Mouse (Mus musculus): ENCODE data around the gene Slx4ip.
"Not testable (repeated sequence)": the region's sequence is repeated elsewhere in the genome, so short reads cannot be mapped to it uniquely, and the experiment has no call there.

Gene Slx4ip

DNA sequence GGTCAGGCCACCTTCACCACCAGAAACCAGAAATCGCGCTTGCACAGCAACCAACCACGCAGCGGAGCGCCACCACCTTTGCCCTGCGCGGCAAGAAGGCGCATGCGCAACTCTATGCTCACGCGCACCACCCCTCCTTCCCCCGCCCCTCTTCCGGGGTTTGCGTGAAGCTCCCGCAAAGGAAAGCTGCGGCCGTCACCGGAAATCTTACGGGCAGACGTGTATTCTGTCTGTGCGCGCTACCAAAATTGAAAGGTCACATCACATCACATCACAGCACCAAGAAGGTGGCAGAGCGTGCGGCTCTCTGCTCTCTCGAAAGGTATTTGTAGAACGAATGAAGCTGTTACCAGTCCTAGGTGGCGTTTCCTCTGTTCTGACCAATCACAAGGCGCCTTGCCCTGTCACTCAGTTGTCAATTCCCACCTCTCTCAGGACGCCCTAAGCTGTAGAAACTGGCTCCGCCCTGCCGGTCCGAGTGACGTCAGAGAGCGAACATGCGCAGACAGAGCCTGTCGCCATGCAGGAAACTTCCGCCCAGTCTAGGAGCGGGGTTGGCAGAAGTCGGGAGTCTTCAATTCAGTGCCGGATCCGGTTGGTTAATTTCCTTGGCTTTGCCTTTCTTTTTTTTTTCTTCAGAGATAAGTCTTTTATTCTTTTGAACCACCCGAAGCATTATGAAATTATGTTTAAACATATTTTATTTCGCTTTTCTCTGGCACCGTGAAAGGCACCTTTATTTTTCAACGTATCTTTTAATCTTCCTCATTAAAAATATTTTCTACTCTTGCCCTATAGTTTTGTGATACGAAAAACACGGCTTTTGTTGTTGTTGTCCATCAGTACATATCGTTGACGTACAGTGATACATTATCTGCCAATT lies at the start of gene Slx4ip, which contains the start of the genes AL731706.1 and Mkks:
Gene Slx4ip (plus strand): TSS at position 151 of the 883 bp plus-strand sequence.
Gene AL731706.1 (minus strand): TSS at position 322 of the 883 bp plus-strand sequence.
Gene Mkks (minus strand): TSS at position 322 of the 883 bp plus-strand sequence.
- in situ Hi-C loops (cut with MboI, MseI), result no loop called here

DNA sequence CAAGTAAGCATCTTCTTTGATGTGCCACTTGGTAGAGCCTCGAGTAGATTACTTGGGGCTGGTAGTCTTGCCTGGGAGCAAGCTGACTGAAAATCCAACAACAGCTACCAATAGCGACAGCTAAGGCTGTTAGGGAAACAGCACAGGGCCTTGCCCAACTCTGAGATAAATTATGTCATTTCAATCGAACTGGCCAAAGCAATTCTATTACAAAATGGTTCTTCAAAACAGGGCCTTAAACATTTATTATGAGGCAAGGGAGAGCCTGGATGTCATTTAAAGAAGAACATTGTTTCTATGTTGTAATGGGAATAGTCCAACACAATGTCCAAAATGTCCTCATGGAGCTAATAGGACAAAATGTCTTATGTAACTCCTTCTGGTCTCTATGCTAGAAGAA lies 40.7 kb upstream of the Slx4ip start:
- in situ Hi-C loops (cut with MboI, MseI), result no loop called here

DNA sequence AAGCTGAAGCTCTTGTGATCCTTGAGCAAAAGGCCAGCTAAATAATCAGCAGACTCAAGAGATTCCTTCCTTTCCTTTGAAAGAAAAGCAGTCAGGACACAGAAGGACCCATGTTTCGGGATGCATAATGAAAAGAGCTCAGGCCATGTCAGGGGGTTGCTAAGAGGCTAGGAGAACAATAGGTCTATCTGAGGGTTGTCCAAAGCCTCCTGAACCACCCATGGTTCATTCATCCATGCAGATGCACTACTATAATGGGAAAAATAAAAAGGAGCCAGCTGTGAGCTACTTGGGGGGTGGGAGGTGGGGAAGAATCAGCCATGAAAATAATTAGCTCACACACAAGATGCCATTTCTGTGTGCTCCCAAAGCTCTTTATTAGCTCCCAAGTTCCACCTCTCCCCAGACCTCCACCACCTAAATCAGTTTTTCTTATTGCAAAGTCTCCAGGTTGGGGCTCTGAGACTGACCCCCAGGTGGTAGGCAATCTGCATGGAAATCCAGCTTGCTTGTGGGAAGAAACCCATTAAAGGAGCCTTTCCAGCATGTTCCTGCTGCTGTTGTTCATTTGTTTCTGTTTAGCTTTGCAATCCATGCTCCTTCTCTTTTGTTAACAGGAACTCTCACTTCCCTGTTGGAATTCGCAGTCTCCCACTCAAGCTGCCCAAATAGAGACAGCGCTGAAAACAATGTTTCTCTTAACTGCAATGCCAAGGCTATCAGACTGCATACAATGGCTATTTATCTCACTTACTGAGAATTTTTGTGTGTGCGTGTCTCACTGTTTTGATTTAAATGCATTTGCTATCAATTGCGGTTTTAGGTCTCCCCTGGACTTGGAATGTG lies 36.3 kb upstream of the Slx4ip start:
- in situ Hi-C loops (cut with MboI, MseI), result no loop called here

DNA sequence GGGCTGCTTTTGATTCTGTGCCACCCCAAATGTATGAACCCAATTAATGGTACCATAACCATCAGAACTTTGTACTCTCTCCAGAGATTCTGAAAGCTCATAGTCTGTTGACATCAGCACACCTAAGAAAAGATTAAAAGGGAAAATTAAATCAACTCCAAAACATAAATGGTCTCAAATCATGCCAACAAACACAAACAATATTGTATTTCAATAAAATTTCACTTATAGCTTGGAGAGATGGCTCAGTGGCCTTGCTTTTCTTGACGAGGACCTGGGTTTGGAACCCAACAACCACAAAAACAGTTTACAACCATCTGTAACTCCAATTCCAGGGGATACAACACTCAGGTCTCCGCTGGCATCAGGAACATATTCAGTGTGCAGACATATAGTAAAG lies 5.4 kb upstream of the Slx4ip start, which contains the start of gene AL731706.2:
Gene AL731706.2 (minus strand): TSS at position 101 of the 400 bp plus-strand sequence.
- in situ Hi-C loops (cut with MboI, MseI), result no loop called here

DNA sequence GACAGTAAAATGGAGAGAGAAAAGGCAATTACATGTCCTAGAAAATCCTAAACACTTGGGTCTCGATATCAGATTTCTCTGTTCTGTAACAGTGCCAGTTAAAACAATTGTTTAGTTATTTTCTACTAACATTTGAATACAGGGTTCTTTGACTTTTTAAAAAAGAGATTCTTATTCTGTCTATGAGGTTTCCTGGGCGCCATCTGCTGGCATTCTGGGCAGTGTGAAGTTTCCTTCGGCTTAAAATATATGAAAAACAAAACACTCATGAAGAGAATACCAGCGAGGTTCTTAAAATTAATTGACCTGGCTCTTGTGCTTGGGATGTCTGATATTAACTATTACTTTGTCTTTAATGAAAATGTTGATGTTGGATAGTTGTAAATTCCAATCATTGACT lies 4.2 kb upstream of the Slx4ip start:
- in situ Hi-C loops (cut with MboI, MseI), result no loop called here

DNA sequence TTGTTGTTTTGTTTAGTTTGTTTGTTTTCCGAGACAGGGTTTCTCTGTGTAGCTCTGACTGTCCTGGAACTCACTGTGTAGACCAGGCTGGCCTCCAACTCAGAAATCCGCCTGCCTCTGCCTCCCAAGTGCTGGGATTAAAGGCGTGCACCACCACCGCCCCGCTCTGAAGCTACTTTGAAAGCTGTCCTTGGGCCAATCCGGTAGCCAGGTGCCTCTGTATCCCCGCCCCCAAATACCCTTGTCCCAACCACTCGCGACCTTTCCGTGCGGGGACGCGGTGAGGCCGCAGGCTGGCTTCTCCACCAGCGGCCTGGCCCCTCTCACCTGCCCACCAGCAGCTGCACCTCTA lies 326 bp upstream of the Slx4ip start:
- in situ Hi-C loops (cut with MboI, MseI), result not testable (repeated sequence)

DNA sequence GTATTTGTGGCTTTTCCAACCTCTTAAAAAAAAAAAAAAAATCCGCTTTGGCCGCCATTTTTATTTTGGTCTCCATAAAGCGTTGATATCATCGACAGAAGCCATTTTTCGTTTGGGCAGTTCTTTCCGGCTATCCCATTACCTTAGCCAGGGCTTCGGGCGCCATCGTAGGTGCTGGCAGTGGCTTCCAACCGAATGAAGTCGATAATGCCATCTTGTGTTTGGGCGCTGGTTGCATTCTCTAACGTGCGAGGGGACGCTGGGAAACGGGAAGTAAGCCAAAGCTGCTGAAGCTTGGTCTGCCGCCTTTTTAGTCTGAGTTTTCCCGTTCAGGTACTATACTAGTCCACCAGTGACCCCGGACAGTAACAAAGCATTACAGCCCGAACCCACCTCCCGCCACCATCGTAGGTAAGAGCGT lies 943 bp downstream of the Slx4ip start:
- in situ Hi-C loops (cut with MboI, MseI), result no loop called here

DNA sequence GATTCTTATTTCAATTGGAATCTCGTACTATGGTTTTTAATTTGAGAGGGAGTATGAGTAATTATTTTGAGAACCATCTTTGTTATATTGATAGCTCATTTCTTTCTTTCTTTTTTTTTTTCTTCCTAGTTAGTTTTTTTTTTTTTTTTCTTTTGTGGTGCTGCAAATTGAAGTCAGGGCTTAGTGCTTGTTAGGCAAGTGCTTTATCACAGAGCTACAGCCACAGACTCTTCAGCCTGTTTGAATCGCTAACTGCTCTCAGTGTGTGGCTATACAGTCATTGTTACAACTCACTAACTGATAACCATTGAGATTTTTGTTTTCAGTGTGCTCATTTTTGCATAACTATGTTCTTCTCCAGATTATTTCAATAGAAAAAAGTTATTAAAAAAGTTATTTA lies 3.5 kb downstream of the Slx4ip start:
- in situ Hi-C loops (cut with MboI, MseI), result no loop called here

DNA sequence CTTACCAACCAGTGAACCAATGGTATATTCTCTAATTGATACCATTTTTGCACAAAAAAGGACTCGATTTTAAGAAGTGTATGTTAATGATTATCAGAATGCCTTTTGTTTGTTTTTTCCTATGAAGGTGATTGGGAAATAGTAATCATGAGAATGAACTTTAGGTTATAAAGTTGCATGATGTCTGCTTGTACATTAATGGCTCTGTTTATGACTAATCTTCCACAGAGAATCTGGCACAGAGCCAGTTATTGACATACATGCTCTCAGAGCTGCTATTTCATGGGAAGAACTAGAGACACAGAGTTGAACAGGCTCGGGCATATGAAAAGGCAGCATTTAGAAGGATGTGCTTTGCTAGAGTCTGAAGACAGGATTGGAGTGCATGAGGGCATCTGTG lies 5.1 kb downstream of the Slx4ip start:
- in situ Hi-C loops (cut with MboI, MseI), result no loop called here

DNA sequence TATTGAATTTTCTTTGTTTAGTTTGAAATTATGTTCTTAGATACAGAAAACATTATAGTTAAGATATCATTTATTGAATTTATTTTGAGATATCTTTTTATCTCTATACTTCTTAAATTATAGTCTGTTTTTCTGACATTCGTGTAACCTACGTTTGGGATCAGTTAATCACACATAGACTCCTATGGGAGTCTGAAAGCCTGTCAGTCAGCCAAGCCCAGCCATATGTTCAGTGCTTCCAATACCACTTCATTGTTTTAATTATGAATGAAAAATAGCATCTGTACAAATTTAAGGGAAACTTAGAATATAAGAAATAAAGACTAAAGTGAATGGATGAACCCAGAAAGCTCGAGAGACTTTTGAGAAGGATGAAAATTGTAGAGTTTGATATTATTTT lies 17.6 kb downstream of the Slx4ip start:
- in situ Hi-C loops (cut with MboI, MseI), result no loop called here

DNA sequence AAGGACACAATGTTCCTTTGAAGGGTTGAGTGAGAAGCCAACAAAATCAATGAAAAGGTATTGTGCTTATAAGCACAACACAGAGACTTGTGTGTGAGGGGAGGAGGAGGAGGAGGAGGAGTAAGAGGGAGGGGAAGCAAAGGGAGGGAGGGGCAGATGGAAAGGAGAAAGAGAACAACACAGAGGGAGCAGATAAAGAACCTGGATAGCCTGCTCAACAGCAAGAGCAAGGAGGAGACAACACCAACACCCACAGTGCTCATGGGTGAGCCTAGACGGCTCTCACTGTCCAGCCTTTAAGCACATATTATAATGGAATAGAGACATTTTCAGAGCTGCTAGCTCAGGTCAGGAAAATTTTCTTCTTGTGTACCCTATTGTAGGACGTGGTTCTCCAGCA lies 18.3 kb downstream of the Slx4ip start:
- in situ Hi-C loops (cut with MboI, MseI), result no loop called here

DNA sequence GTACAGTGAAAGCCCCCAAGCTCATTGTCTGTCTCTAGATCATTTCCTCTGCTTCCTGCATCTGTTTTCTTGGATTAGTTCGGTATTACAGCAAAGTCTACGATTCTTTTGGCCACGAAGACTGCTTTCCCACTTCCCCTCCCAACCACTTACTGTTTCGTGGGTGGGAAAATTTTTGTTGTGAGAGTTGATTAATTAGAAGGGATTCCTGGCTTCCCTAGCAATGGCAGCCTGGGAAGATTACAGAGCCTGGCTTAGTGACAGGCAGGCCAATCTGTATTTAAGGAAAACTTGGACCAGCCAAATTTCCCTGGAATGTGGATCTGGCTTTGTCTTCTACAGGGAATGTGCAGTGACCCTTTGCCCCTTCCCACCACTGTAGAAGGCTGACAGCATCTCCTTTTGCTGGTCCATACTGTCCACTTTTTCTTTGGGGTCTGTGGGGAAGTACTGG lies 21.0 kb downstream of the Slx4ip start:
- in situ Hi-C loops (cut with MboI, MseI), result no loop called here

DNA sequence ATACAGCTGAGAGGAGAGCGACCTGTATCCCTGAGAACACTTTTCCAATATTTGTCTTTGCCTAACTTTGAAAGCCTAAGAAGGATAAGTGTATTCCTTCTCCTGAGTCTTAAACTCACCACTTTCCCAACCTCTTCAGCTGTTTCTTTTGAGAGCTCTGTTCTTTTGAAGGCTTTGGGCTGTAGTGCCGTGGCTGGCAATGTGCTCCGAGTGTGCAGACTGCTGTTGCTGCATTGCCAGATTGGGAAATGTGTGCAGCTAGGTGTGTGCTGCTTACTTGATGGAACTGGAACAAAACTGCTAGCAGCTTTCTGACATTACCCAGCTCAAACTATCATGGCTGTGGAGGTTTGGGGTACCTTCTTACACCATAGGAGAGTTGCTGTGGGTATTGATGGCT lies 22.0 kb downstream of the Slx4ip start:
- in situ Hi-C loops (cut with MboI, MseI), result no loop called here

DNA sequence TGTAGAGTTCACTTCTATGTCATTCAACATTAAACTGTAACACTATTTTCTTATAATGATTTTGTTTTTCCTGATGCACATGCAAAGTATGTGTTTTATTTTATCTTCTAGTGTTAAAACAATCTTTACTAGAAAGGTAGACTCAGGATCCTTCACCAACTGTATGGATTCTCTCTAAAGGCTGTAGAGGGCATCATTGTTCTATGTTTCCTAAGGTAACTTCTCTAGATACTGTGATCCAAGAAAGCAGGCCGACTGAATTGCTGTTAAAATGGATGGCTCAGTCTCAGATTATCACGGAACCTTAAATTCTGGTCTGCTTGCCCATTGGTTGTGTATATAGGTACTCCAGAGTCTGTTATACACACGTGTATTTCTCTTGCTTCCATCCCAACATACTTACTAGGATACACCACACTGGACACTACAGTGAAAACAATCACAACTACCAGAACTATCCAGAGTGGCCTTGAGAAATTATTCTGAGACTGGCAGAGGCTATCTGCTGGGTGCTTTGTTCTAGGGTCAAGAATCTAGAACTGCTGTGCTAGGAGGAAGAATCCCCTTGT lies 23.4 kb downstream of the Slx4ip start:
- in situ Hi-C loops (cut with MboI, MseI), result no loop called here

DNA sequence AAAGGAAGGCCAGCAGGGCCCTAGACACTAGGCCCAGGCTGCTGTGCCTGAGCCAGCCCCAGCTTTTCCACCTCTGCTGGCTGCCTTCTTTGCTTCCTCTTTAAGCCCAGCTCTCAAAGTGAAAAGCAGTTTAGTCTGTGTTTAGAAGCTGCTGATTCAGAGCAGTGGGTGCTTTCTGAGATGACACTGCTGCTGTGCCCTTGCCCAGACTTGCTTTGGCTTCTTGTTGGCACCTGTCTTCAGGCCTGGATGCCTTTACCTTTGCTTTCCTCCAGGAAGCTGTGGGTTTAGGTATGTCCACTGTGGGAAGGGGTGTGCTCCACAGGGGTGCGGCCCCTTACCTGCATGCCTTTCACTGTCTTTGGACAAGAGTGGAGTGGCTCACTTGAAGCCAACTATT lies 28.4 kb downstream of the Slx4ip start:
- in situ Hi-C loops (cut with MboI, MseI), result no loop called here

DNA sequence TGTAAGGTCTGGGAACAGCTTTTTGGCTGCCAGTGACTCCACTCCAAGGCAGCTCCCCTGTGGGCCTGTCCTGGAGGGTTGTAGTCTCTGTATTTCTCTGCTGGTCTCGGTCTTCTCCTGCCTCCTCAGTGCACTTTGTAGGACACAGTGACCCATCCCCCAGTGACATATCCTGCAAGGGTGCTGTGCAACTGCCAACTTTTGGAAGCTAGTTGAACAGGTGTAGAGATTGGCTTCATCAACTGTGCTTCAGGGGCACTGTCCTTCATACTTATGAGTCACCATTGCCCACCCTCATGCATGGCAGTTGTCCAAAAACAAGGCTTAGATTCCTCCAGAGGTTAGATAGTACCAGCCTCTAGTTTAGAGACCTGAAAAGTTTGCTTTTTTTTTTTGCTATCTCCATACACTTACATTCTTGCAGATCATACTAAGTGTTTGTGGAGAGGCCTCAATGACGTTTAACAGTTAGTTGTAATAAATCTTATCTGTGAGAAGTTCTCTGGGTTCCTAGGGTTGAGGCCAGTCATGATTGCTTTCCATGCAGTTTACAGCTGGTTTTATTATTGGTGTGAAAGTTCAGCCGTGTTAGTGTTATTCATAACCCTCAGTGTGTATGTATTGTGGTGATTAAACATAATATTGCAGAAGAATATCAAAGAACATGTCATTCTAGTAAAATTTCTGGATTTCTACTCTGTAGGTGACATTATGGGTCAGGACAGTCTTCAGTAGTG lies 29.4 kb downstream of the Slx4ip start:
- in situ Hi-C loops (cut with MboI, MseI), result no loop called here

DNA sequence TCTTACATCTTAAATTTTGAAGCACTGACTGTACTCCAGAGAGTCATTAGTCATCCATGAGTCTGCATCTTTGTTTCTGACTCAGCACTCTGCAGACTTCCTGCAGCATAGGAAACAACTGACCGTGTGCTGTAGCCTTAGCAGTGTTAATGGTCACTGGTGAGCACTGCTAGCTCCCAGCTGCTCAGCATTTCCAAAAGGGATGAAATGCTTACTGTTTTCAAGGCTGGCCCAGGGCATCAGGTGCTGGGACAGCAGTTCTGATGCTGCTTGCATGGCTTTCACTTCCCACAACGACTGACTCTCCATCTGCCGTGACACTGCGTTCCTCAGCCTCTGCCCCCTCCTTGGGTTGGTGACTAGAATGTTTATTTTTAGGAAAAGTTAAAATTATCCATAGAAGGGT lies 30.0 kb downstream of the Slx4ip start:
- in situ Hi-C loops (cut with MboI, MseI), result no loop called here

DNA sequence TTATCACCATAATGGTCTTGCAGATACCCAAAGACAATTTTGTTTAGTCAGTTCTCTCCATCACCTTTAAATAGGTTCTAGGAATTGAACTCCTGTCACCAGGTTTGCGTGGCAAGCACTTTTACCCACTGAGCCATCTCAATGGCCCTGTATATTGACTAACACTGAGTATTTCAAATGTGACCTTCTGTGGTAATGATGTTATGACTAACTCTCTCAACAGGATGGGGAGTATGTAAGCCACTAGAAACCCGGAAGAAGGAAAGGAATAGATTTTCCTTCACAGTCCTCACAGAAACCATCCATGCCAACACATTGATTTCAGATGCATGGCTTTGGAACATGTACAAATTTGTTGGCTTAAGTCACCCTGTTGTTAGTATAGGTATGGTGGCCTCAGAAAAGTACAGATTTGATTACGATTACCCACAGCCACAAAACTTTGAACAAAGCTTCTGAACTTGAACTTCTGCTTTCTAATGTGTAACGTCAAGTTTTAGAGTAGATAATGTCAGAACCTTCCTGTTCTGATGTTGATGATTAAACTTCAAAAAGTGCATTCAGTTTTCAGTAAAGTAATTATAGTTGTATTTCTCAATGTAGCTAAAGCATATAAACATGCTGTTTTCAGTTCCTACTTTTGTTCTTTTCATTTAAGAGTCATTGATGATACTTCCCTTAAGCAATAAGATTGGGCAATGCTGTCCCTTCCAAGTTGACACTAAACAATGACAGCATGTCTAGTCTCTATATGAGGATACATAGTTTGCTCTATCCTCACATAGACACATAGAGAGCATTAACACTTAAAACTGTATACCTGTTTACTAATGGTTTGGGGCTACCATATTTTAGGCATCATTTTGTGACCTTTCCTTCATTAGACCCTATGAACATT lies 45.6 kb downstream of the Slx4ip start:
- in situ Hi-C loops (cut with MboI, MseI), result no loop called here

DNA sequence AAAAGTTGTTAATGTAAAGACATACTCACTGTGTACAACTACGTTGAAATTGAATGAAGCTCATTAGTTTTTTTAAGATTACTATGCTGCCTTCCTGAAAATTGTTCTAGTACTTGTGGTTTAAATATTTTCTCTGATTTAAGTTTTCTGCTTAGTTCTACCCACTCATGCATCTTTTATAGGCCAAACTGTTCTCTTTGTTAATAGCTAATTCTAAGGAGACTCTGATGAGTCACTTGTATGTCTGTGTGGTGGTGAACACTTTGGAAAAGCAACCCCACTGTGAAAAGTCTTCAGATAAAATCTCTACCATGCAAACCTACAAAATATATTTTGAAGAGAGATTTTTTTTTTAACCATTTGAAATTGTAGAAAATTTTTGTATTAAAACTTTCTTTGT lies 47.2 kb downstream of the Slx4ip start:
- in situ Hi-C loops (cut with MboI, MseI), result no loop called here

DNA sequence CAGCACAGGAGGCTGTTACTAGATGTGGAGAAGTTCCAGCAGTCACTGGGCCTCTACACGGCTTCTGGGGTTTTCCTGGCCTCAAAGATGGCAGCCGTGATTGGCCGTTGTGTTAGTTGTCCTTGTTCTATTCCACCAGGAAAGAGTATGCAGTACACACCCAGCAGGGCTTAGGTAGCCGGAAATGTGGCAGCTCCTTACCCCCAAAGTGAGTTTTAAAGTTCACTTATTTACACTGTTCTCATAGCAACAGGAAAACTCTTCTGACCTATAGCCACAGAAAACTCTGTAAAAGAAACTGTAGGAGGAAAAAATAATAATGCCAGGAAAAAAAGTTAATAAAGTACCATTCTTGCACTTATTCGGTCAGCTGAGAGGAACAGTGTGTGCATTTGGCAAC lies 55.3 kb downstream of the Slx4ip start:
- in situ Hi-C loops (cut with MboI, MseI), result no loop called here
